ENCODE assay signal across 8 mouse cellular contexts in genomic region chr2:72995346-72996097, GRCm38 (mm10). TPM values are rescaled to one million over a fixed set of nuclear protein-coding genes. Genes with fewer than 3 reads are reported as not detected.
DNase-seq lines count a peak whose midpoint lies in the region; ATAC-seq and TF ChIP-seq lines count a peak whose summit lies in the region.

No protein-coding gene starts in this region.

- H3K27ac ChIP-seq in CH12.LX (ENCODE audit: insufficient read depth, low read depth) = peak overlapping the region; percentile 92
- peak overlapping the region; percentile 96 for H3K27ac ChIP-seq in embryonic facial prominence, embryonic 15.5 days (replicated peaks)
- H3K27ac ChIP-seq in kidney, embryonic 14.5 days (ENCODE audit: low read depth, low read length) = peak overlapping the region; percentile 26; the same call in 1 of the 2 replicates
- H3K27ac ChIP-seq in lung, embryonic 16.5 days (ENCODE audit: low read length) = peak overlapping the region; percentile 82

- H3K9ac ChIP-seq in CH12.LX (ENCODE audit: insufficient read depth, low read depth) = peak overlapping the region; percentile 95
- no peak overlapping the region for H3K9ac ChIP-seq in embryonic facial prominence, embryonic 15.5 days
- no peak overlapping the region for H3K9ac ChIP-seq in kidney, embryonic 14.5 days (ENCODE audit: low read depth, low read length)
- peak overlapping the region; percentile 19 for H3K9ac ChIP-seq in lung, embryonic 16.5 days (ENCODE audit: low read length)

- no peak; the same call in 1 of the 2 replicates for TF ChIP-seq EP300 in CH12.LX (IDR thresholded peaks at IDR 0.05; ENCODE audit: low read length)

- H3K36me3 ChIP-seq in CH12.LX (replicated peaks in 1 of 2; ENCODE audit: control insufficient read depth in 1 of 2, insufficient read depth in 1 of 2, low read length in 1 of 2) = no peaks in the 10 kb centered on the region
- H3K36me3 ChIP-seq in embryonic facial prominence, embryonic 15.5 days = no peaks in the 10 kb centered on the region; the same call in 1 of the 2 replicates
- H3K36me3 ChIP-seq in kidney, embryonic 14.5 days (ENCODE audit: control insufficient read depth, insufficient read depth, low read length) = no peaks in the 10 kb centered on the region
- no peaks in the 10 kb centered on the region for H3K36me3 ChIP-seq in lung, embryonic 16.5 days (ENCODE audit: control insufficient read depth, insufficient read depth, low read length)

- WGBS in embryonic facial prominence, embryonic 15.5 days = 15% methylated on average over 9 of the region's 9 CpGs
- WGBS in kidney, embryonic 14.5 days = 52% methylated on average over 9 of the region's 9 CpGs
- WGBS in lung, embryonic 16.5 days = 15% methylated on average over 9 of the region's 9 CpGs

- H3K27me3 ChIP-seq in CH12.LX (replicated peaks) = no peaks in the 10 kb centered on the region
- no peaks in the 10 kb centered on the region for H3K27me3 ChIP-seq in embryonic facial prominence, embryonic 15.5 days
- H3K27me3 ChIP-seq in kidney, embryonic 14.5 days (ENCODE audit: control insufficient read depth, insufficient read depth, low read length) = no peaks in the 10 kb centered on the region
- H3K27me3 ChIP-seq in lung, embryonic 16.5 days (ENCODE audit: control insufficient read depth, insufficient read depth, low read depth, low read length) = no peaks in the 10 kb centered on the region

- no peak; the same call in 1 of the 2 replicates for TF ChIP-seq RAD21 in CH12.LX (IDR thresholded peaks at IDR 0.05; ENCODE audit: low read depth, low read length)

- DNase-seq in CH12.LX (ENCODE audit: extremely low read depth) = peak; percentile 54
- peak; percentile 64 to 68 for DNase-seq in heart, adult 9 months (ENCODE audit: low spot score in 2 of 2)
- DNase-seq in right cerebral cortex, postnatal 10 days (ENCODE audit: low spot score in 2 of 2) = peak; percentile 89 to 90
- DNase-seq in B cell, adult 2 months = no peak

- peak overlapping the region; percentile 44 for H3K4me2 ChIP-seq in CH12.LX (ENCODE audit: insufficient read depth, low read depth, poor library complexity, severe bottlenecking)
- H3K4me2 ChIP-seq in embryonic facial prominence, embryonic 15.5 days (replicated peaks) = peak overlapping the region; percentile 33
- no peak overlapping the region for H3K4me2 ChIP-seq in kidney, embryonic 14.5 days (replicated peaks; ENCODE audit: low read depth, low read length)
- no peak overlapping the region for H3K4me2 ChIP-seq in lung, embryonic 16.5 days (ENCODE audit: low read depth, low read length)

- dilution Hi-C loops in CH12.LX (cut with MboI; ENCODE audit: extremely low pct_ligation_motif_present, extremely low pct_unique_long_range_greater_than_20kb, low sequenced_read_pairs) = no loop called here

- no peak overlapping the region for H3K4me3 ChIP-seq in CH12.LX (replicated peaks in 1 of 3; ENCODE audit: low read depth in 2 of 3, low read length in 2 of 3, poor library complexity in 1 of 3)
- H3K4me3 ChIP-seq in embryonic facial prominence, embryonic 15.5 days (replicated peaks) = no peak overlapping the region
- H3K4me3 ChIP-seq in kidney, embryonic 14.5 days (ENCODE audit: low read length) = no peak overlapping the region
- no peak overlapping the region for H3K4me3 ChIP-seq in lung, embryonic 16.5 days (ENCODE audit: low read length)

- H3K9me3 ChIP-seq in CH12.LX (replicated peaks; ENCODE audit: low read length) = peaks cover 5% of the 10 kb centered on the region
- no peaks in the 10 kb centered on the region for H3K9me3 ChIP-seq in embryonic facial prominence, embryonic 15.5 days (replicated peaks)
- H3K9me3 ChIP-seq in kidney, embryonic 14.5 days (ENCODE audit: control insufficient read depth, low read length) = no peaks in the 10 kb centered on the region
- H3K9me3 ChIP-seq in lung, embryonic 16.5 days (ENCODE audit: control insufficient read depth, low read length) = no peaks in the 10 kb centered on the region

- peaks cover 2 to 33% of the 10 kb centered on the region in 2 experiments for H3K4me1 ChIP-seq in CH12.LX (ENCODE audit: control insufficient read depth in 1 of 2, insufficient read depth in 2 of 2)
- H3K4me1 ChIP-seq in embryonic facial prominence, embryonic 15.5 days = peaks cover 22% of the 10 kb centered on the region
- H3K4me1 ChIP-seq in kidney, embryonic 14.5 days (ENCODE audit: control insufficient read depth, insufficient read depth, low read length) = peaks cover 4% of the 10 kb centered on the region; the same call in 1 of the 2 replicates
- peaks cover 19% of the 10 kb centered on the region for H3K4me1 ChIP-seq in lung, embryonic 16.5 days (replicated peaks; ENCODE audit: control insufficient read depth, insufficient read depth, low read length)

- ATAC-seq in activated CD4-positive, CD25-positive, alpha-beta regulatory T cell, adult 4 months = peak; percentile 69
- peak; percentile 90 for ATAC-seq in embryonic facial prominence, embryonic 15.5 days (ENCODE audit: insufficient number of reproducible peaks, low FRiP score, low TSS enrichment, low read depth)
- ATAC-seq in kidney, embryonic 14.5 days (ENCODE audit: low FRiP score, low TSS enrichment) = no peak
- ATAC-seq in lung, embryonic 16.5 days (ENCODE audit: low read depth) = peak; percentile 88

- no peak for TF ChIP-seq CTCF in CH12.LX (conservative IDR thresholded peaks at IDR 0.05 in 1 of 2, IDR thresholded peaks at IDR 0.05 in 1 of 2; ENCODE audit: low read depth in 2 of 2, low read length in 2 of 2)

- in situ Hi-C loops in CH12.LX (cut with MboI; ENCODE audit: low pct_ligation_motif_present, low pct_unique_long_range_greater_than_20kb, low sequenced_read_pairs) = loop anchor here (5.0 kb wide), 1 partner anchor 57 kb away; no protein-coding TSS in a partner anchor

- H3K79me2 ChIP-seq in CH12.LX (replicated peaks; ENCODE audit: control insufficient read depth, extremely low read depth, insufficient read depth, poor library complexity, severe bottlenecking) = no peaks in the 10 kb centered on the region

- peak; percentile 28; the same call in 1 of the 2 replicates for TF ChIP-seq POLR2A in CH12.LX (IDR thresholded peaks at IDR 0.05; ENCODE audit: low read depth, low read length)

TF ChIP-seq in CH12.LX, 34 proteins besides CTCF, POLR2A, EP300 and RAD21:
- TF ChIP-seq NELFE (IDR thresholded peaks at IDR 0.05; ENCODE audit: low read depth, low read length) (peak; percentile 48; the same call in 1 of the 2 replicates), E2F4 (IDR thresholded peaks at IDR 0.05; ENCODE audit: insufficient replicate concordance, low read depth, low read length) (0 out of 2 replicates have a peak, but pooled peaks have one; percentile 32), CHD1 (IDR thresholded peaks at IDR 0.05; ENCODE audit: low read depth, low read length) (peak; percentile 72; the same call in 1 of the 2 replicates), MXI1 (IDR thresholded peaks at IDR 0.05; ENCODE audit: low read depth, low read length) (peak; percentile 24; the same call in 1 of the 2 replicates), ETS1 (conservative IDR thresholded peaks at IDR 0.05; ENCODE audit: low read depth, low read length) (peak; percentile 46; the same call in 1 of the 2 replicates), ZKSCAN1 (IDR thresholded peaks at IDR 0.05; ENCODE audit: borderline replicate concordance, low read depth, low read length) (no peak), TBP (conservative IDR thresholded peaks at IDR 0.05; ENCODE audit: low read depth, low read length) (0 out of 2 replicates have a peak, but pooled peaks have one; percentile 48), CHD2 (IDR thresholded peaks at IDR 0.05; ENCODE audit: low read length) (peak; percentile 51), GABPA (IDR thresholded peaks at IDR 0.05; ENCODE audit: insufficient replicate concordance, low read depth, low read length) (no peak), PAX5 (IDR thresholded peaks at IDR 0.05; ENCODE audit: low read length) (no peak), IRF4 (IDR thresholded peaks at IDR 0.05; ENCODE audit: low read depth, low read length) (peak; percentile 69), SMC3 (IDR thresholded peaks at IDR 0.05; ENCODE audit: low read depth, low read length) (peak; percentile 22; the same call in 1 of the 2 replicates), NRF1 (IDR thresholded peaks at IDR 0.05; ENCODE audit: low read depth, low read length) (peak; percentile 60; the same call in 1 of the 2 replicates), TCF12 (IDR thresholded peaks at IDR 0.05; ENCODE audit: low read depth, low read length) (peak; percentile 83), MAZ (IDR thresholded peaks at IDR 0.05; ENCODE audit: low read depth, low read length) (0 out of 2 replicates have a peak, but pooled peaks have one; percentile 71), SIN3A (IDR thresholded peaks at IDR 0.05; ENCODE audit: low read length) (no peak), USF1 (IDR thresholded peaks at IDR 0.05; ENCODE audit: low read depth, low read length) (no peak), ZMIZ1 (IDR thresholded peaks at IDR 0.05; ENCODE audit: low read depth, low read length) (peak; percentile 25; the same call in 1 of the 2 replicates), HCFC1 (IDR thresholded peaks at IDR 0.05; ENCODE audit: low read depth, low read length) (no peak), MEF2A (IDR thresholded peaks at IDR 0.05; ENCODE audit: borderline replicate concordance, low read depth, low read length) (peak; percentile 46; the same call in 1 of the 2 replicates)

RNA-seq across cellular contexts. Expression of gene Gm11084, which starts 9.0 kb away (rescaled TPM):
- total RNA-seq in CH12.LX (2012; rRNA removed) = not detected in 2 replicates
- total RNA-seq in CH12.LX (2014; rRNA removed) = not detected in 2 replicates
- polyA plus RNA-seq in CH12.LX (2012; ENCODE audit: insufficient read length, low read depth) = not detected in 2 replicates
- polyA plus RNA-seq in activated CD4-positive, CD25-positive, alpha-beta regulatory T cell, adult 4 months (2017; shearing (Covaris generic)) = not detected
- not detected in 2 replicates for polyA plus RNA-seq in embryonic facial prominence, embryonic 15.5 days (2015; fragmentation: Nextera tagmentation; extraction: Ambion mirVana)
- not detected in 2 replicates for polyA plus RNA-seq in kidney, embryonic 14.5 days (2014; fragmentation: Nextera tagmentation; extraction: Ambion mirVana)
- not detected in 2 replicates for polyA plus RNA-seq in lung, embryonic 16.5 days (2015; fragmentation: Nextera tagmentation; extraction: Ambion mirVana)

RNA-seq across cellular contexts. Expression of gene Sp3, which starts 15.3 kb away (rescaled TPM):
- total RNA-seq in CH12.LX (2012; rRNA removed) (37.7 and 41.8 TPM in 2 replicates), CH12.LX (2014; rRNA removed) (86.8 and 95.7 TPM in 2 replicates)
- 33.8 and 40.4 TPM in 2 replicates for polyA plus RNA-seq in CH12.LX (2012; ENCODE audit: insufficient read length, low read depth)
- 10 to 100 TPM; 61.4 to 62.9 TPM for polyA plus RNA-seq in activated CD4-positive, CD25-positive, alpha-beta regulatory T cell, adult 4 months (2017; shearing (Covaris generic))
- polyA plus RNA-seq in embryonic facial prominence, embryonic 15.5 days (2015; fragmentation: Nextera tagmentation; extraction: Ambion mirVana) = 52.0 and 58.8 TPM in 2 replicates
- polyA plus RNA-seq in kidney, embryonic 14.5 days (2014; fragmentation: Nextera tagmentation; extraction: Ambion mirVana) = 48.5 and 76.0 TPM in 2 replicates
- polyA plus RNA-seq in lung, embryonic 16.5 days (2015; fragmentation: Nextera tagmentation; extraction: Ambion mirVana) = 59.4 TPM in 2 replicates

Comparison
In these comparisons a context has a peak if more than half of its experiments do, and no peak if none do; other contexts are left out.
1. DNase-seq: peak in CH12.LX (single experiment), heart, adult 9 months (2 of 2) and right cerebral cortex, postnatal 10 days (2 of 2); none in B cell, adult 2 months (0 of 2).
2. H3K27ac ChIP-seq: peak in every context shown above with its lines; median percentile 96 in embryonic facial prominence, embryonic 15.5 days; 92 in CH12.LX; 82 in lung, embryonic 16.5 days; 26 in kidney, embryonic 14.5 days.
3. H3K4me2 ChIP-seq: peak in CH12.LX (single experiment) and embryonic facial prominence, embryonic 15.5 days (single experiment); none in kidney, embryonic 14.5 days (single experiment) and lung, embryonic 16.5 days (single experiment).
4. H3K9ac ChIP-seq: peak in CH12.LX (single experiment) and lung, embryonic 16.5 days (single experiment); none in embryonic facial prominence, embryonic 15.5 days (single experiment) and kidney, embryonic 14.5 days (single experiment).